Mouse (Mus musculus) heart, embryonic 15.5 days (tissue): ENCODE data around the gene Csmd2. TPM values are rescaled to one million over a fixed set of nuclear protein-coding genes. Genes with fewer than 3 reads are reported as not detected.

Experiments
- ATAC-seq: fragments of 200-750 bp; cut with Nextera tagmentation; replicated peaks from 2 replicates; pipeline ENCODE4 v1.8.0; 2017; ENCODE audit warnings: low read depth, moderate TSS enrichment; ENCODE audit not compliant: insufficient number of reproducible peaks, insufficient read depth, low FRiP score
- H3K27ac ChIP-seq: fragments of 300-500 bp; sonication (generic); 2 replicates; pipeline ENCODE4 v1.5.1; 2015; ENCODE audit warnings: mild to moderate bottlenecking, inconsistent platforms
- H3K27me3 ChIP-seq: fragments of 300-500 bp; sonication (generic); 2 replicates; pipeline ENCODE4 v1.6.1; 2015; ENCODE audit warnings: inconsistent platforms
- H3K36me3 ChIP-seq: fragments of 300-500 bp; sonication (generic); 2 replicates; pipeline ENCODE4 v1.6.1; 2015; ENCODE audit warnings: mild to moderate bottlenecking, inconsistent platforms
- H3K4me1 ChIP-seq: fragments of 300-500 bp; sonication (generic); replicated peaks from 2 replicates; pipeline ENCODE4 v1.6.1; 2015; ENCODE audit warnings: inconsistent platforms
- H3K4me2 ChIP-seq: fragments of 300-500 bp; sonication (generic); 2 replicates; pipeline ENCODE4 v1.6.1; 2015; ENCODE audit warnings: inconsistent platforms, mild to moderate bottlenecking, moderate library complexity
- H3K4me3 ChIP-seq: fragments of 300-500 bp; sonication (generic); 2 replicates; pipeline ENCODE4 v1.5.1; 2015; ENCODE audit warnings: mild to moderate bottlenecking, inconsistent platforms
- H3K9ac ChIP-seq: fragments of 300-500 bp; sonication (generic); 2 replicates; pipeline ENCODE4 v1.6.1; 2015; ENCODE audit warnings: mild to moderate bottlenecking, inconsistent platforms
- H3K9me3 ChIP-seq: fragments of 300-500 bp; sonication (generic); replicated peaks from 2 replicates; pipeline ENCODE4 v1.6.1; 2016; ENCODE audit warnings: inconsistent platforms
- WGBS: fragments of 180-500 bp; shearing (Covaris S2); methylation state at CpG from one replicate; pipeline ENCODE4 v1.1.7; 2015; ENCODE audit warnings: mixed read lengths; 5-methylcytosine and 5-hydroxymethylcytosine counted together
- polyA plus RNA-seq: library from polyadenylated mRNA; unstranded; fragments of >200 nt; fragmentation: Nextera tagmentation; extraction: Ambion mirVana; gene quantifications from 2 replicates; pipeline ENCODE4 v1.2.1, GENCODE M21; 2015

The Csmd2 gene
- polyA plus RNA-seq, 1 experiment from 2014 or later, result 0.06 TPM

- no peaks in the 10 kb centered on the region for H3K4me1 ChIP-seq
- H3K27ac ChIP-seq, result no peak within 1 kb of the TSS
- H3K36me3 ChIP-seq, result no peaks in the 10 kb centered on the region
- H3K9ac ChIP-seq, result no peak within 1 kb of the TSS
- 66% methylated on average over 8 of the region's 8 CpGs for WGBS
- ATAC-seq, result no peak
- H3K27me3 ChIP-seq, result no peaks in the 10 kb centered on the region
- H3K9me3 ChIP-seq, result no peaks in the 10 kb centered on the region
- no peak within 1 kb of the TSS for H3K4me2 ChIP-seq
- H3K4me3 ChIP-seq, result no peak within 1 kb of the TSS
Observed at GRCm38 (mm10) chr4:128260907-128261560, 273.4 kb downstream of the Csmd2 start, which contains the start of gene Hmgb4. TSS of gene Hmgb4 (minus strand) at chr4:128260957.

GRCm38 (mm10) chr4:128264491-128264890, 276.8 kb downstream of the Csmd2 start:
- WGBS, result 84% methylated on average over 5 of the region's 5 CpGs
- Histone ChIP-seq H3K9ac (no peak overlapping the region), H3K4me3 (no peak overlapping the region), H3K27me3 (no peaks in the 10 kb centered on the region), H3K4me2 (no peak overlapping the region), H3K27ac (no peak overlapping the region), H3K4me1 (no peaks in the 10 kb centered on the region), H3K36me3 (no peaks in the 10 kb centered on the region), H3K9me3 (no peaks in the 10 kb centered on the region)
- ATAC-seq, result no peak

GRCm38 (mm10) chr4:128265341-128265740, 277.7 kb downstream of the Csmd2 start:
- Histone ChIP-seq H3K4me1 (no peaks in the 10 kb centered on the region), H3K9ac (no peak overlapping the region), H3K36me3 (no peaks in the 10 kb centered on the region), H3K9me3 (no peaks in the 10 kb centered on the region), H3K4me2 (no peak overlapping the region), H3K27me3 (no peaks in the 10 kb centered on the region), H3K27ac (no peak overlapping the region), H3K4me3 (no peak overlapping the region)
- 71% methylated on average over 3 of the region's 3 CpGs for WGBS
- ATAC-seq, result no peak

DNA sequence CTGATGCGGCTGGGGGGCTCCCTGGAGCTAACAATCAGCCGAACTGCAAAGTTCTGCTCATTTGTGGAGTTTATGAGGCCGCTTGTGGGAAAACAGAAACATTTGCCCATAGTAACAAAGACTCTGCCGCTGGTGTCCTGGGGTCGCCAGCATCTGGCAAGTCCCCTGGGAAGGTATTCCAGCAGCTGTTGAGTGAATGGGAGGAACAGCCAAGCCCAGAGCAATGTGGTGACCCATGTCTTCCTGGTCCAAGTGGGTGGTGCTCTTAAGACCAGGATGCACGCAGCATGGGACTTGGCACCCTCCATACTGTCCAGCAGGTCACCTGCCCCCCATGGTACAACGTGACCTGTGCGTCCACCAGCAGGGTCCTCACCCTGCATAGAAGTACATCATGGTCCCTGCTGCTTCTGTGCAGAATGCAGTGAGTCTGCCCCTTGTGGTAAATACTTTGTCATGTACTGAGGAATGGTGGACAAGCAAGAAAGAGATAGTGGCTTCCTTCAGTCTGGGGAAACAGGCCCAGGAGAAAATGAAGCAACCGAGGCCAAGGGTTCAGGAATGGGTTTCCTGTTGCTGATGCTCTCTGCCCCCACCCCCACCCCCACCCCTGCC, 281.7 kb downstream of the Csmd2 start:
- no peak overlapping the region for H3K27ac ChIP-seq
- H3K4me1 ChIP-seq, result 0 out of 2 replicates have a peak, but pooled peaks cover 3% of the 10 kb centered on the region
- no peak for ATAC-seq
- no peaks in the 10 kb centered on the region for H3K36me3 ChIP-seq
- H3K4me2 ChIP-seq, result no peak overlapping the region
- WGBS, result 75% methylated on average over 9 of the region's 9 CpGs
- no peak overlapping the region for H3K9ac ChIP-seq
- no peaks in the 10 kb centered on the region for H3K27me3 ChIP-seq
- H3K9me3 ChIP-seq, result no peaks in the 10 kb centered on the region
- H3K4me3 ChIP-seq, result no peak overlapping the region

GRCm38 (mm10) chr4:128270177-128270576, 282.5 kb downstream of the Csmd2 start:
- Histone ChIP-seq H3K36me3 (no peaks in the 10 kb centered on the region), H3K4me1 (0 out of 2 replicates have a peak, but pooled peaks cover 3% of the 10 kb centered on the region), H3K27ac (no peak overlapping the region), H3K27me3 (no peaks in the 10 kb centered on the region), H3K4me3 (no peak overlapping the region), H3K4me2 (no peak overlapping the region), H3K9me3 (no peaks in the 10 kb centered on the region), H3K9ac (no peak overlapping the region)
- WGBS, result 69% methylated on average over 10 of the region's 10 CpGs
- ATAC-seq, result no peak

- Histone ChIP-seq H3K9me3 (no peaks in the 10 kb centered on the region), H3K9ac (no peak overlapping the region), H3K4me2 (no peak overlapping the region), H3K27me3 (no peaks in the 10 kb centered on the region), H3K4me1 (0 out of 2 replicates have a peak, but pooled peaks cover 3% of the 10 kb centered on the region), H3K27ac (no peak overlapping the region), H3K36me3 (no peaks in the 10 kb centered on the region), H3K4me3 (no peak overlapping the region)
- no peak for ATAC-seq
- WGBS, result 68% methylated on average over 19 of the region's 19 CpGs
Observed at GRCm38 (mm10) chr4:128270931-128271330, 283.3 kb downstream of the Csmd2 start.

DNA sequence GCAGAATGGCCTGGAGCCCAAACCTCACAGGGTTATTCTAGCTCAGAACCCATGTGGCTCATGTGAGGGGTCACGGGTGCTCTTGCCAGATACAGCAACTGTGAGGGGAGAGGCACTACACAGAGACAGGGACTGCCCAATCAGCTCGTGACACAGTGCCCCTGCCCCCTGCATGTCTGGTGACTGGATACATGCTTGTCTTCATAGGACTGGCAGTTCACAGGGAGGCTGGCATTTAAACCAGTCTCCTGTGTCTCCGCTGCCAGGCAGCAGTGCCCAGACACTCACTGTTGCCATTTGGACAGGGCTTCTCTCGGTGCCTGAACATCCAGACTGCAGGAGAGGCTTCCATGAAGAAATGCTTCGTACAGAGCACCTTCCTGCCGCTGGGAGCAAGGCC, 284.8 kb downstream of the Csmd2 start:
- Histone ChIP-seq H3K4me3 (no peak overlapping the region), H3K36me3 (no peaks in the 10 kb centered on the region), H3K9me3 (no peaks in the 10 kb centered on the region), H3K9ac (no peak overlapping the region), H3K27me3 (no peaks in the 10 kb centered on the region), H3K4me1 (peaks cover 7% of the 10 kb centered on the region; the same call in 1 of the 2 replicates), H3K4me2 (no peak overlapping the region), H3K27ac (no peak overlapping the region)
- WGBS, result 70% methylated on average over 6 of the region's 6 CpGs
- no peak for ATAC-seq

- no peak overlapping the region for H3K9ac ChIP-seq
- no peak overlapping the region for H3K27ac ChIP-seq
- no peak overlapping the region for H3K4me3 ChIP-seq
- 37% methylated on average over 11 of the region's 11 CpGs for WGBS
- no peak overlapping the region for H3K4me2 ChIP-seq
- ATAC-seq, result no peak
- H3K4me1 ChIP-seq, result peaks cover 10% of the 10 kb centered on the region; the same call in 1 of the 2 replicates
- no peaks in the 10 kb centered on the region for H3K9me3 ChIP-seq
- H3K36me3 ChIP-seq, result no peaks in the 10 kb centered on the region
- H3K27me3 ChIP-seq, result no peaks in the 10 kb centered on the region
Observed at GRCm38 (mm10) chr4:128273146-128273545, 285.5 kb downstream of the Csmd2 start.

DNA sequence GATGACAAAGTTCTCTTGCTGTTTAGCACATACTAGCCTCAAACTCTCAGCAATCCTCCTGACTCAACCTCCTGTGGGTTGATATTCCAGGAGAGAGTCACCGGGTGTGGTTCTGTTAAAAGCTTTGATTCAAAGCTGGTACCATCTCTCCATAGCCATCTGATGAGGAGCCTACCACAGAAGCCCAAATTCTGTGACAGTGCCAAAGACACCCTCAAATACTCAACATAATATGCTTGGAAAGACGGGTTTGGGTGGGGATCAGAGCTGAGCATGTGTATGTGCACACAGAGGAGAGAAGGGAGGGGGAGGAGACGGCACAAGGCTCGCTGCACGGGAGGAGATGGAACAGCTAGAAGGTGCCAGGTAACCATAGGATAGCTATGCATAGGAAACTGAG, 287.5 kb downstream of the Csmd2 start:
- H3K27ac ChIP-seq, result no peak overlapping the region
- H3K27me3 ChIP-seq, result no peaks in the 10 kb centered on the region
- no peaks in the 10 kb centered on the region for H3K36me3 ChIP-seq
- H3K4me2 ChIP-seq, result no peak overlapping the region
- no peak overlapping the region for H3K4me3 ChIP-seq
- peaks cover 10% of the 10 kb centered on the region; the same call in 1 of the 2 replicates for H3K4me1 ChIP-seq
- ATAC-seq, result no peak
- H3K9me3 ChIP-seq, result no peaks in the 10 kb centered on the region
- H3K9ac ChIP-seq, result no peak overlapping the region
- WGBS, result 79% methylated on average over 5 of the region's 5 CpGs

DNA sequence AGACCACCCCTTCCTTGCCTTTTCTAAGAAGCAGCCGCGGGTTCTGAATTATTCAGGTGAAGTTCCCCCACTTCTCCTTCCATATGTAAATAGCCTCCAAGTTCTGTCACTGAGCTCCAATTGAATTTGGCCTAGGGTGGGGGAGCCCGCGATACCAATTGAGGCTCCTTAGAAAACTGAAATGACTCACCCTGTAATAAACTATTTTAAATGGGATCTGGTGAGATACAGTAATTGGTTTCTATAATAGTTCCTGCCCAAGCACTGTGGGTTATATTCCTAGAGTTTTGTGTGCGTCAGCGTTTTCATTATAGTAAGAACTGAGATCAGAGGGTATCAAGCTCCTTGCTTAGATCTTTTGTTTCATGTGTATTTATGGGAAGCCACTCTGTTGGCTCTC, 287.9 kb downstream of the Csmd2 start:
- 80% methylated on average over 6 of the region's 6 CpGs for WGBS
- H3K36me3 ChIP-seq, result no peaks in the 10 kb centered on the region
- no peak for ATAC-seq
- peaks cover 10% of the 10 kb centered on the region; the same call in 1 of the 2 replicates for H3K4me1 ChIP-seq
- no peak overlapping the region for H3K27ac ChIP-seq
- H3K27me3 ChIP-seq, result no peaks in the 10 kb centered on the region
- H3K4me2 ChIP-seq, result no peak overlapping the region
- no peaks in the 10 kb centered on the region for H3K9me3 ChIP-seq
- no peak overlapping the region for H3K4me3 ChIP-seq
- H3K9ac ChIP-seq, result no peak overlapping the region

- no peak overlapping the region for H3K27ac ChIP-seq
- 73% methylated on average over 1 of the region's 1 CpGs for WGBS
- no peaks in the 10 kb centered on the region for H3K9me3 ChIP-seq
- no peak overlapping the region for H3K4me2 ChIP-seq
- H3K4me3 ChIP-seq, result no peak overlapping the region
- H3K4me1 ChIP-seq, result no peaks in the 10 kb centered on the region
- H3K36me3 ChIP-seq, result no peaks in the 10 kb centered on the region
- H3K27me3 ChIP-seq, result no peaks in the 10 kb centered on the region; the same call in 1 of the 2 replicates
- ATAC-seq, result no peak
- no peak overlapping the region for H3K9ac ChIP-seq
Observed at GRCm38 (mm10) chr4:128285009-128285408, 297.4 kb downstream of the Csmd2 start.

GRCm38 (mm10) chr4:128288095-128288494, 300.4 kb downstream of the Csmd2 start:
- H3K9me3 ChIP-seq, result no peaks in the 10 kb centered on the region
- H3K27me3 ChIP-seq, result no peaks in the 10 kb centered on the region; the same call in 1 of the 2 replicates
- ATAC-seq, result no peak
- no peak overlapping the region for H3K27ac ChIP-seq
- no peaks in the 10 kb centered on the region for H3K4me1 ChIP-seq
- no peak overlapping the region for H3K4me3 ChIP-seq
- H3K9ac ChIP-seq, result no peak overlapping the region
- no peak overlapping the region for H3K4me2 ChIP-seq
- WGBS, result 61% methylated on average over 7 of the region's 7 CpGs
- H3K36me3 ChIP-seq, result no peaks in the 10 kb centered on the region
